Mouse (Mus musculus) cortical plate, adult 2 months (tissue): ENCODE data around the gene Shank2.

Experiments used
- CTCF ChIP-seq: fragments of 200-500 bp; IDR thresholded peaks from 2 replicates; pipeline ENCODE4 v1.5.1; 2011; ENCODE audit warnings: mild to moderate bottlenecking, control low read depth, low read length; ENCODE audit not compliant: insufficient read depth; ENCODE audit errors: extremely low read depth
- POLR2A ChIP-seq: fragments of 200-500 bp; IDR thresholded peaks from 2 replicates; pipeline ENCODE4 v1.6.1; 2011; ENCODE audit warnings: mild to moderate bottlenecking, low read length, control low read depth; ENCODE audit not compliant: insufficient read depth; ENCODE audit errors: extremely low read depth

DNA sequence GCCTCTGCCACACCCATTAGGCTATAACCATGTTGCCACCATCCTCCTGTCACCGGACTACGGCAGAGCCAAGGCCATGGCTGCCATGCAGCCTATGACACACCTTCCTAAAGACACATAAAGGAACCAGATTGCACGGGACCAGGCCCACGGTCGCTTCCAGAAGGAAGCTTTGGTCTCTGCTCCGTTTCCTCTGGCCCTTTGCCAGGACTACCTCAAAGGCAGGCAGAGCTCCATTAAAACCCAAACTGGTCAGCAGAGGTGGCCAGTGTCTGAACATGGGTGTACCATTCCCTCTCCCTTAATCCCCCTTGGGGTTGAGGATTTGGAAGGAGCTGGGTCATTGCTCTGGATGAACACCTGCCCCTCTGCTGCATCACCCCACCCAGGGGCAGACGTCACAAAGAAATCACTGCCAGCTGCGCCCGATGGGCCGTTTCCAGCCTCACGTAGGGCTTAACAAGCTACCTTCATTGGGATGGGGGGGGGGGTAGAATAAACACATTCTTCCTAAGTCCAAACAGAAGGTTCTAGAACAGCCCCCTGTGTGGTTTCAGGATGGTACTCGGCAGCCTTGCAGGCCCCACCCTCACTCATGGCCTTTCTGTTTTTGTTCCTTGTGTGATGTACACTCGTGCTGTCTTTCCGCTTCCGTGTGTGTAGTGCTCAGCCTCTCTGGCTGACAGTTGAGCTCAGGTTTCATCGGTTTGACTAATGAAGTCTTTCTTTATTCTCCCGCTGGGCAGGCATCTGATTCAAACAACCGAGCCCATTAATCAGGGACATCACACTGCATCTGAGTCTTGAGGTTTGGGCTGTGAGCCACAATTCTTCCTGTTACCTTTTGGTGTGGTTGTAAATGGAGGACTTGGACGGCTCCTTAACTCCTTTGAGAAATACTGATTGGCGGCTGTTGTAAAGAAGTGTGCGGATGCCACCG, 410.5 kb downstream of the Shank2 start:
- TF ChIP-seq POLR2A (no peak), CTCF (no peak)
